Mouse (Mus musculus) gastrocnemius, postnatal 4 days (tissue): ENCODE data around the gene Ap2b1. TPM values are rescaled to one million over a fixed set of nuclear protein-coding genes. Genes with fewer than 3 reads are reported as not detected.
A peak's percentile ranks its signal among the peaks of the same experiment; 100 is the strongest.

Experiments
- DNase-seq, 2 experiments: peaks; one replicate each; pipeline ENCODE4 v3.0.0; 2021 to 2022; ENCODE audit warnings: low spot score in 2 of 2, mixed read lengths in 2 of 2
- total RNA-seq, 2 experiments: library from RNA; stranded (reverse); gene quantifications; 2 replicates each; pipeline ENCODE4 v1.2.3; 2021

Gene Ap2b1
- total RNA-seq, 2 experiments from 2014 or later: 64.8 to 69.7 TPM

DNA sequence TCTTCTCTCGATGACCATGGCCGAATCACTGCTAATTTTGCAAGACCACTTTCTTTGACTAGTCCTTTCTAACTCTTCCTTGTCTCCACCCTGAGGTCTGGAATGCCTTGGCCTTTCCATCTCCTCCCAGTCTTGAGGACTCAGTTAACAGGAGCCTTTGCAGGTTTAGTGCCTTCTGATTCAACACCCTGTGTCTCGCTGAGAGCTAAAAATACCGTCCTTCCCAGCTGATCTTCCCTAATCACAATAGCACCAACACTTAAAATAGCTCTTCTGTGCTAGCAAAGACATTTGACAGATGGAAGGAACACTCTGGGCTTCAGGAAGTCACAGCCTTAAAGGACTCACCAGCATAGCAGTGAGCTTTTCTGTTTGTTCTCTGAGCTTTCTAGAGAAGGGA lies 94.2 kb downstream of the Ap2b1 start:
- no peak for DNase-seq

DNA sequence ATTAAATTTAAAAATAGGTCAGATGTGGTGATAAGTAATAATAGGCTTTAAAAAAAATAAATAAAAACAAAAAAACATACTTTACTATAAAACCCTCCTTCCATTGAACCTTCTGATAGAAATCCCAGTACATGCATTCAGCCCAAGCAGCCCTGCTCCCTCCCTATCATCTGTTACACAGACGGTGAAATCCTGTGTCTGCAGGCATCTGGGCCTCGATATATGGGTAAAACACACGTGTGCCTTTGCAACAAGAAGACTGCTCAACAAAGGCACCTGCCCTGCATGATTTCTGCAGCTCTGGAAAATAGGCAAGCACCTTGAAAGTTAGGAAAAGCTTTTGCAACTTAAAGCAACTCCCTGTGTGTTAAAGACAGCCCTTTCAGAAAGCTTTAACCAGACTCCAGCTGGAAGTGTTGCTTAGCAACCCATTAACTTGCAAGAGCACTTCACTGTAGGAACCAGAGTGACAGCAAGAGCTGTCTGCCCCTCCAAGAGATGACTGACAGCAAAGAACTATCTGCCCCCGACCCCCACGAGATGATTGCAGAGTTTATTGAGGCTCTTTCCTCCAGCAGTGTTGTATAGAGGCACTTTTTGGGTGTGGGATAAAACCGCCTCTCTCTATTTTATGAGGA lies 96.1 kb downstream of the Ap2b1 start:
- no peak for DNase-seq

GRCm38 (mm10) chr11:83397626-83398025 lies 98.8 kb downstream of the Ap2b1 start:
- no peak for DNase-seq

DNA sequence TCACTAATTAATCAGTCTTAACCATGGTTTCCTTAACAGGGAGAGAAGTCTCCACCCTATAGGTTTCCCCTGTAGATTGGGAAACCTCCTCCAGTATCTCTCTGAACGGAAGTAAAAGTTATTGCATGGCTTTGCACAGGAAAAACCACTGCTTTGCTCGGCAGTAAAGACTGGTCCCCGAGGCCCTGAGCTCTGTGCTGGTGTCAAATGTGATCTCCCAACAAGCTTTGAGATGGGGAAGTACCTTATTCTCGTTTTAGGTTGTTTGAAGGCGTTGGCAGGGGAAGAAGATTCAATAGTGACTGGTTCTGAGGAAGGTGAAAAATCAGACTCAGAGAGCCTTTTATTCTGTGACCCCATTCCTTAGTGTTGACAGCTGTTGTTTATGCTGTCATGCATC lies 99.9 kb downstream of the Ap2b1 start:
- DNase-seq: no peak

GRCm38 (mm10) chr11:83403787-83404186 lies 105.0 kb downstream of the Ap2b1 start:
- no peak for DNase-seq

- DNase-seq: no peak
These were observed 107.6 kb downstream of the Ap2b1 start for GRCm38 (mm10) chr11:83406391-83406790.

DNA sequence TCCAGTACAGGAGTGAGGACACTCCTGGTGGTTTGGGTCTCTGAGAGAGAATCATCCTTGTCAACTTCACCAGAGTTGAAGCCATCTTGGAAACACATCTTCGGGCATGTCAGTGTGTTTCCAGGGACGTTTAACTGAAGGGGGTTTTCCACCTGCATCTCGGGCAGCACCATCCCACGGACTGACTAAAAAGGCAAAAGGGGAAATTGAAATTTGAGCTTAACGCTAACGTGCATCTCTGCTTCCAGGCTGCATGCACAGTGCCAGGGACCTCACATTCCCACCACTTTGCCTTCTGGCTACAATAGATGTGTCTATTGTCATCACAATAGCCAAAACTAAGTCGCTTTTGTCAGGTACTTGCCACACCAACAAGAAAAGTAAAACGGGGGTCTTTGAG lies 109.4 kb downstream of the Ap2b1 start:
- no peak for DNase-seq

DNA sequence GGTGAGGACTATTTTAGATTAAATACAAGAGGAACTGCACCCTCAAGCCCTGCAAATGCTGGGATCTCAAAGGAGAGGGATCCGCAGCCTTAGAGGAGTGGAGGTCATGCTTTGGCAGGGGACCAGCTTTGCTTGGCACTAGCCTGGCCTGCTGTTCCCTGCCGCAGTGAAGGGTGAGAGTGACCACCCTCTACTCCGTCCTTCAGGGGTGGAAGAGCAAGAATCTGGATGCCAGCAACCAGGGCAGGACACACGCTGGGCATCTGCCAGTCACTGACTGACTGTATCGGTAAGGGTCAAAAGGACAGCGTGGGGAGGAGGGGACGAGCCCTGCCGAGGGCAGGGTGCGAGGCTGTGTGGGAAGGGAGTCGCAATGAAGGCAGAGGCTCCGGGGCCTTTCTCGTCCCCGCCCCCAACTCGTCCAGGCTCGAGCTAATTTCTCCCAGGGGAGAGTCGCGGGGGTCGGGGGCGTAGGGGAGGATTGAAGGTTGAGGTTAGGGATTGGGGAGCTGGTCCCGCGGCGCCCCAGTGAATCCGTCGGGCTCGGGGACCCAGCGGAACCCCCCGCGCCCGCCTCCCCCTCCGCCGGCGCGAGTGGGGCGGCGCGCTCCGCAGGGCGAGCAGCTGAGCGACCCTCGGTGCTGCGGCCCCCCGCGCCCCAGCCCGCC lies 110.4 kb downstream of the Ap2b1 start, which contains the start of gene Rasl10b:
Gene Rasl10b, plus strand, starts transcription at position 51 of the 668 bp plus-strand sequence.
- peak in 1 of 2 experiments; percentile 25 for DNase-seq

GRCm38 (mm10) chr11:83409792-83410291 lies 111.0 kb downstream of the Ap2b1 start:
- no peak for DNase-seq

DNA sequence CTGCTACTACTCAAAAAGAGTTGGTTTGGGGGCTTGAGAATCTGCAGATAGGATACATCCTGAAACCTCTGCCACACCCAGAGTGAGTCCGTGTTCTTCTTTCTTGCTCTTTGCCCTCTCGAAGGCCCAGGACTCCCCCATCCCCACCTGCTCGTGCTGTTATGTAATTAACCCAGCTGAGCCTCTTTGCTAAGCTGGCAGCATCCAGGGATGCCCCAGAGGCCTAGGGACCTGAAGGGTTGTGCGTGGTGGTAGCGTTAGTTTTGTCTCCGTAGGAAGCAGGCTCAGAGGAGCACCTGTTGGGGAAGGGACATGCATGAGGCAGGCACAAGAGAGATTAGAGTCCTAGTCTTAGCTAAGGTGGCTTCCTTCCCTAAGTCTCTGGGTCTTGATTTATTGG lies 111.7 kb downstream of the Ap2b1 start:
- DNase-seq: no peak

DNA sequence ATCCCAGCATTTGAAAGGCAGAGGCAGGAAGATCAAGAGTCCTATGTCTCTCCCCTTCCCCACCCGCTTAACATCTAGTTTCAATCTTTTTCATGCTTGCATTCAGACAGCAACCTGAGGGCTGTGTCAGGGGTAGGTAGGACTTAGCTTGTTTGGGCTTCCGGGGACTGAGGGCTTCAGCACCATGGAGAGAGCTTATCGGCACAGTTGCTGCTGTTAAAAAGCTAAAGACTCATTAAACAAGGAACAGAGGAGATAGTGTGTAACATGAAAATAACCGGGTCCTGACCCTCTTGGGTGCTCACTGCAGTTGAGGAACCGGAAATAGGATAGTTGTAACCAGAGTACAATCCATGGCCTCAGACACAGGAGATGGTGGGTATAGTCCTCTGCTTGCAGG lies 118.3 kb downstream of the Ap2b1 start:
- DNase-seq: peak in 1 of 2 experiments; percentile 63

DNA sequence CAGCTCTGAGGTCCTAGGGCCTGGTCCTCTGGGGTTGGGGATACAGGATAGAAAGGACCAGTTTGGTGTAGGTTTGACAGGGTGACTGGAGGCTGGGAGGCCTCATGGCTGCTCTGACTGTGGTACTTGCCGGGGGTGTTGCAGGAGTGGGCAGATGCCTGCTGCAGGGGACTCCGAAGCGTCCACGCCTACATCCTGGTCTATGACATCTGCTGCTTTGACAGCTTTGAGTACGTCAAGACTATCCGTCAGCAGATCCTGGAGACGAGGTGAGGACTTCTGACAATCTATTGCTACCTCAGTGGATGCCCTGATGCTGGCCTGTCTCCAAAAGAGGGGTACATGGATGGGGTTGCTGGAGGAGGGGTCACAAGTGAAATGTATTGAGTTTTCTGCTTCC lies 118.9 kb downstream of the Ap2b1 start:
- no peak for DNase-seq

DNA sequence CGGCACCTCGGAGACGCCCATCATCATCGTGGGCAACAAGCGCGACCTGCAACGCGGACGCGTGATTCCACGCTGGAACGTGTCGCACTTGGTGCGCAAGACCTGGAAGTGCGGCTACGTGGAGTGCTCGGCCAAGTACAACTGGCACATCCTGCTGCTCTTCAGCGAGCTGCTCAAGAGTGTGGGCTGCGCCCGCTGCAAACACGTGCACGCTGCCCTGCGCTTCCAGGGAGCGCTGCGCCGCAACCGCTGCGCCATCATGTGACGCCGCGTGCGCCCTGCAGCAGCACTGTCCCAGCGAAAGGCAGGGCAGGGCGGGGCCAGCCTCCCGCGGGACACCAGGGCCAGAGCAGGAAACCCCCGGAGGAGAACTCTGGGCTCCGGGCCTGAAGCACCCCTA lies 119.7 kb downstream of the Ap2b1 start:
- DNase-seq: no peak

- DNase-seq: no peak
These were observed 121.5 kb downstream of the Ap2b1 start for GRCm38 (mm10) chr11:83420338-83420737.

DNA sequence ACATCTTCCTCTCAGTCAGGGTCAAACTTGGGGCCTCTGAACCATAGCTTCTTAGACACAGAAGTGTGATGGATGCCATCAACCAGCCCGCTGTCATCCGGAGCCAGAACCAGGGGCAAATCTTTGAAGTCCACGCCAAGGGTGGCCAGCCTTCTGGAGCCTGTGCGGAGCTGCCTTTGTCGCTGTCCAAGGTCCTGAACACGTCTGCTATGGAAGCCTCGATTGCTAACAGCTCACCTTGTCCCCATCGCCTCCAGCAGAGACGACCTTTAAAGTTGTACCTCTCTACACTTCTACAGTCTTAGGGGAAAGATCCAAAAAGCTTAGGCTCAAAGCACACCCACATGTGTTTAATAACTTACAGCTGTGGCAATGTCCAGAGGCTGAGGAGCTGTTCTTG lies 122.5 kb downstream of the Ap2b1 start:
- peak in 1 of 2 experiments; percentile 74 for DNase-seq

- DNase-seq: peak in 1 of 2 experiments; percentile 67
These were observed 125.9 kb downstream of the Ap2b1 start for GRCm38 (mm10) chr11:83424681-83425080.

DNA sequence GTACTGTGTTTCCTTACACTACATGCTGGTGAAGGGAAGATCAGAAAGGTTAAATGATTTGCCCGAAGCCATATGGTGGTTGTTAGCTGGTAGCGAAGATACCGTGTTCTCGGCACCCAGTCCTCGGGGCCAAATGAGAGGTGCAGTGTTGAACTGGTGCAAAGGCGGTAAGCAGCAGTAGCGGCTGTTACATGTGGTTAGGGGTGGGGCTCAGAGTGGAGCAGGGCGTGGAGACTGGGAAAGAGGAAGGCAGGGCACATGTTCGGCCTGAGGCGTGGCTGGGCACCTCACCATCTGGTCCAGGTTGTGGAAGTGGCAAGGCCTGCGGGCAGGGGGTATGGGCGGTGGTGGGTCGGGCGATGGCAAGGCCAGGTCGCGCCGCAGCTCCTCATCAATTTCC lies 128.1 kb downstream of the Ap2b1 start:
- DNase-seq: no peak

DNA sequence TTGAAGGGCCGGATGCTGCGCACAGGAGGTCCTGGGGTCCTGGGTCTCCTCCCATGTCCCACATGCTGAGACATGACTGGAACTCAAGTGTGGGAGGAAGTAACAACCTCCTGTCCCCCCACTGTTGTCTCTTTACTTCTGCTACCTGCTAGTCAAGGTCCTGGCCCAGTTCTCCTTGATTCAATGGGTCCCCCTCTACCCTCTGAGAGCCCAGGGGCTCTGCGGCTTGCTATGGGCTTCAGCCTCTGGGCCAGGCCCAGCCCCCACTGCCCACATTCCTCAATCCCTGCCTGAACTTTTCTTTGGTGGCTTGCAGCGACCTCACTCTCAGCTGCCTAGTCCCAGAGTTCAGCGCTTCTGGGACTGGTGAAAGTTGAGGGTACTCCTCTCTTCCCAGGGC lies 130.5 kb downstream of the Ap2b1 start, which contains the start of gene Gas2l2:
Gene Gas2l2, minus strand, starts transcription at position 101 of the 400 bp plus-strand sequence.
- no peak for DNase-seq

DNA sequence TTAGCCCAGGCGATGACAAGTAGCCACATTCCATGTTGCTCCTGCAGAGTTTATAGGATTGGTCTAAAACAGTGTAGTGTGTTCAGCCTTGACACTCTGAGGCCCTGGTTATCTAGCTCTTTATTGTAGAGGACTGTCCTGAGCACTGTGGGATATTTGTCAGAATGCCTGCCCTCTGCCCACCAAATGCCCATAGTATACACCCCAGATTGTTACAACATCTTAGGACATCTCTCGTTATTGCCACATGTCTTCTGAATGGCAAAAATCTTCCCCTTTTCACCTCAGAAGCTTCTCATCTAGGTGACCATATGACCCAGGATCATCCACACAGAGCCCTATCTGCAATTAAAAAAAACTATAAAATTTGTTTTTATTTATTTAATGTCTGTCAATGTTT lies 133.7 kb downstream of the Ap2b1 start:
- DNase-seq: no peak

DNA sequence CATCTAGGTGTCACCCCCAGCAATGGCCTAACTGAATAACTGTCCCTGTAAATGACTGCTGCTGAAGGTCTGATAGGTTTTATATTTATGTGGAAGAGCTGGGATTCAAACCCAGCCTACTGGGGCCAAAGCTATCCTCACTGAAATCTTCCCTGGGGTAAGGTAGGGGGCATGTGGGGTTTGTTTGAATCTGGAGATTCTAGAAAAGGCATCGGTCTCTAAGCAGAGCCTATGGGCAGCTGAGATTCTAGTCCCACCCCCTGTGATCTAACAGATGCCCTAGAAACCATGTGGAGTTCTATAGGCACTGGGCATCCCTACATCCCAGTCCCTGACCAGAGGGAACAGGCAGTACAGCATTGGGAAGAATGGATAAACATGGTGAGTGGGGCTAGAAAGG lies 138.6 kb downstream of the Ap2b1 start, which contains the start of gene 1700020L24Rik:
Gene 1700020L24Rik, plus strand, starts transcription at position 301 of the 400 bp plus-strand sequence.
- no peak for DNase-seq

- DNase-seq: no peak
These were observed 140.7 kb downstream of the Ap2b1 start for GRCm38 (mm10) chr11:83439426-83440060.
